Mouse (Mus musculus): ENCODE measurements around the gene Cfap97d2. TPM values are rescaled to one million over a fixed set of nuclear protein-coding genes. Genes with fewer than 3 reads are reported as not detected.

The Cfap97d2 gene
- total RNA-seq, 2 experiments from 2014 or later = not detected

Other genes starting within 250 kb of the Cfap97d2 start
- 100 to 1,000 TPM; 121 to 122 TPM for gene Gas6, start 211.4 kb upstream of the Cfap97d2 start, total RNA-seq (2021)
- gene 1700029H14Rik, start 143.4 kb upstream of the Cfap97d2 start, total RNA-seq (2021) = not detected
- 10 to 100 TPM; 22.2 to 22.6 TPM for gene Rasa3, start 28.3 kb upstream of the Cfap97d2 start, total RNA-seq (2021)
- gene Cdc16, start 51.8 kb downstream of the Cfap97d2 start, total RNA-seq (2021) = 10 to 100 TPM; 32.3 to 33.4 TPM
- 10 to 100 TPM; 12.0 to 13.3 TPM for gene Upf3a, start 79.7 kb downstream of the Cfap97d2 start, total RNA-seq (2021)
- gene AF366264, start 132.5 kb downstream of the Cfap97d2 start, total RNA-seq (2021) = not detected
- 1 to 10 TPM; 8.3 to 8.8 TPM for gene Champ1, start 163.8 kb downstream of the Cfap97d2 start, total RNA-seq (2021)
- gene Coprs, start 184.4 kb downstream of the Cfap97d2 start, total RNA-seq (2021) = 10 to 100 TPM; 11.6 to 13.4 TPM